Mouse (Mus musculus) inflammation-experienced regulatory T-cells, adult 6 months (primary cell): Measurements from ENCODE around the gene Ppm1h. TPM values are rescaled to one million over a fixed set of nuclear protein-coding genes. Genes with fewer than 3 reads are reported as not detected.

Experiments used
- ATAC-seq: one replicate; pipeline ENCODE4 v1.8.0; 2017
- polyA plus RNA-seq, 3 experiments: library from polyadenylated mRNA; unstranded; fragments of 100-300 nt; shearing (Covaris generic); gene quantifications; one replicate each; pipeline ENCODE4 v1.2.1; 2017

Ppm1h gene
- polyA plus RNA-seq, 3 experiments from 2014 or later = 37.7 to 55.1 (median 44.0) TPM

- no peak for ATAC-seq
Observed at GRCm38 (mm10) chr10:122817741-122818140, 139.2 kb downstream of the Ppm1h start.

GRCm38 (mm10) chr10:122819808-122820207 lies 141.2 kb downstream of the Ppm1h start:
- ATAC-seq = no peak

GRCm38 (mm10) chr10:122821549-122821948 lies 143.0 kb downstream of the Ppm1h start:
- ATAC-seq = no peak

GRCm38 (mm10) chr10:122823642-122824041 lies 145.1 kb downstream of the Ppm1h start:
- no peak for ATAC-seq

- no peak for ATAC-seq
Observed at GRCm38 (mm10) chr10:122826696-122827331, 148.3 kb downstream of the Ppm1h start.

DNA sequence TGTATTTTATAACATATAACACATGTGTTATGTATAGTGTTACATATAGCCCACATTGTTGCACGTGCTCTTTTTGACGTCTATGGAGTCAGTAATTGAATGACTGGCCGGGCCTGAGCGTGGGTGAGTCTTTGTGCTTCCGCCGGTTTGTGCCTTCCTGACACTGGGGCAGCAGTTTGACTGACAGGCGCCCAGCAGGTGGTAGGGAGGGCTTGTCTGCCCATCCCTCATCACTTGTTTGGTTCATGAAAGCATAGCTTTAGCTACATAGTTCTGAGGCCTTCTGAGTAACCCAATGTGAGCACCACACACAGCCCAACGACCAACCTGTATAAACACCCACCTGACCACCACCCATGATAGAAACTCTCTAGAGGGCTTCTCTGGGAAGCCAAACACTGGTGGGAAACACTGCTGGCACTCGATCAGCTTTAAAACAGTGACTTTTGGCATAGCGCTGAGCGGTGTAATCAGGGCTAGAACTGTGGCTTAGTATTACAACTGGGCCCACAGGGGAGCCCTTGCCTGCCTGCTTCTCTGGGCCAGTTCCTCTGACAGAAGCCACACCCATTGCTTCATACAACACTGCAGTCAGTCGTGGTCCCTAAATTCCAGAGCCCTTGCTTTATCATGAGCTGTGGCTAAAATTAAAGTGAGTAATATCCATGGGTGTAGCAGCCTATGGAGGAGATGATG lies 149.3 kb downstream of the Ppm1h start:
- no peak for ATAC-seq

DNA sequence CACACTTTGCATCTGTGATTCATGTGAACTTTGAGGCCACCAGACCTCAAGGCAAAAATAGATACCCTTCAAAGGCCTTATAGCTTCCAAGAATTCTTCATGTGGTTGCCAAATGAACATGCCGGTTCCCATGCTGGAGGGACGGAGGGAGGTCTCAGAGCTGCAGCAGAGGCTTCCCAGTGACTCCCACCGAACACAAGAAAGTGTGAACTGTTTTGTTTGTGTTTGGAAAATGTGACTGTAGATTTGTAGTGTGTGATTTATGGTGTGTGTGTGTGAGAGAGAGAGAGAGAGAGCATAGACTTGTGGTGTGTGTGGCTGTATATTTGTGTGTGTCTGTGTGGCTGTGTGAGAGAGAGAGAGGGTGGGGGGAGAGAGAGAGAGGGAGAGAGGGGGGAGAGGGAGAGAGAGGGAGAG lies 151.2 kb downstream of the Ppm1h start:
- ATAC-seq = no peak

DNA sequence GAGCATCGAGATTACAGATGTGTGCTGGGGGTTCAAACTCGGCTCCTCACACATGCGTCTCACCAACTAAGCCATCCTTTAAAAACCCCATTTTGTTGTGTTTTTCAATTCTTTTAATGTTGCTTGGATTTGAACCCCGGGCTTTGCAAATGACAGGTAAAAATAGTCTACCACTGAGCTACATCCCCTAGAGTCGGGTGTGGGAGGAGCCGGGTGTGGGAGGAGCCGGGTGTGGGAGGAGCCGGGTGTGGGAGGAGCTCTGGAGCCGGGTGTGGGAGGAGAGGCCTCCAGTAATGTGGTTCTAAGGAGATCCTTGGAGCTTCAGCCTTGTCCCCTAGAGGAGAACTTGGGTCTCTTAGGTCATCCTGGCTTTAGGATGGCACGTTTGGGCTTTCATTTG lies 152.1 kb downstream of the Ppm1h start:
- ATAC-seq = no peak

GRCm38 (mm10) chr10:122842014-122842413 lies 163.5 kb downstream of the Ppm1h start:
- no peak for ATAC-seq

- ATAC-seq = no peak
Observed at GRCm38 (mm10) chr10:122842961-122843360, 164.4 kb downstream of the Ppm1h start.

GRCm38 (mm10) chr10:122845471-122845870 lies 166.9 kb downstream of the Ppm1h start:
- ATAC-seq = no peak

GRCm38 (mm10) chr10:122846476-122846875 lies 167.9 kb downstream of the Ppm1h start:
- ATAC-seq = no peak

GRCm38 (mm10) chr10:122848020-122848457 lies 169.5 kb downstream of the Ppm1h start:
- ATAC-seq = no peak

- no peak for ATAC-seq
Observed at GRCm38 (mm10) chr10:122851267-122852160, 173.0 kb downstream of the Ppm1h start.

DNA sequence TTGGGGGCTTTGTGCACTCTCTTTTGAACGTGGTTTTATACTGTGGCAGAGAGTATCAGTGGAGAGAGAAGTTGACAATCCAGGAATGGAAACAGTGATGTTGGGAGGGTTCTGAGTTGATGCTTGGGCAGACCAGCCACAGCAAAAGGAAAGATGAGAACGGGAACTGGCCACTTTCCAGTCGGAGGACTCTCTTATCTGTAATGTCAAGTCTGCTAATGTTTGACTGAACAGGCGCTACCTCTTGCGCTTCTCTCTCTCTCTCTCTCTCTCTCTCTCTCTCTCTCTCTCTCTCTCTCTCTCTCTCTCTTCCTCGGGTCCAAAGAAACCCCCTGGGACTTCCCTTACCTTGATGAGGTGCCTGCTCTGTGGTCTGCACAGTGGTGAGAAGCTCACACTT lies 176.0 kb downstream of the Ppm1h start:
- ATAC-seq = no peak

DNA sequence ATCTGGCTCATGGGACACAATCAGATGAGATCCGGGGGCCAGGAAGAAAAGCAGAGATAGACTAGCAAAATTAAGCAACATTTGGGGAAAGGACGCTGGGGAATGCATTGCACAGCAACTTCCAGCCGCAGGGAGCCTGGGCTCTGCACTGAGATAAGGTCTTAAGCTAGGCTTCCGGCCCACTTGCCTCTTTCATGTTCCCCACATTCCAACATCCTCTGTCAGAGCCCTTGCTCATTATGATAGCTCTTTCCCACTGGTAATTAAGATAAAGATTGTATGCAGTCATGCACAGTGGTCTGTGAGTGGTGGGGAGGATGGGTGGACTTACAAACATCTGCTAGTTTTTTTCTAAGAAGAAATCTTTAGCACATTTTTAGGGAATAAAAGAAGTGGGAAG lies 176.6 kb downstream of the Ppm1h start:
- ATAC-seq = no peak

DNA sequence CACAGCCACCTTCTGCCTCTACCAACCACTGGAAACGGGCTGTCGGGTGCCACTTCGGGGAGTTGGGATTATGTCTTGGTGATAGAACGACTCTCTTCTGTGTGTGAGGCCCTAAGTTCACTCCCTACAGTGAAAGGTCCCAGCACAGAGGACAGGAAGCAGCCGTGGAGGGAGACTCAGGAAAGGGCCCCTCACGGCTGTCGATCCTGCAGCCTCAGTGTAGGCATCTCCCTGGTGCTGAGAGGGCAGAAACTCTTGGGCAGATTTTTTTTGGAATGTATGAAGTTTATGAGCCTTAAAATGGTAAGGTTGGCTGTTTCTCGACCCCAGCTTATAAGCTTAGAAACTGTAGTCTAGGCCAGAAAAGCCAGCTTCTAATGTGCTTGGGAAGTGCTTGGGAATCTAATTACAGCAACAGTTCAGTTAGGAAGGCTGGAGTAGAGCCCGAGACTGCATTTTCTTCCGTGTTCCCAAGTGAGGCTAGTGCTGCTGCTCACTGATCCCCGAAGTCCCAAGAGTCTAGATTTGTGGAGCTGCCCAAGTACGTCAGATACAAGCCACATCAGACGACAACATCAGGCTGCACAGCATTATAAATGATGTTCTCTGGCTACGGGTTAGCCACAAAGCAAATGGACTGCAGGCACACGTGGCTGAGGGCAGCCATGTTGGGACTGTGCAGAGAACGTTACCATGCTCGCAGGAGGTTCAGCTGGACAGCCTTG lies 177.6 kb downstream of the Ppm1h start:
- ATAC-seq = no peak

GRCm38 (mm10) chr10:122857155-122857554 lies 178.6 kb downstream of the Ppm1h start:
- no peak for ATAC-seq

GRCm38 (mm10) chr10:122858904-122859641 lies 180.5 kb downstream of the Ppm1h start:
- ATAC-seq = no peak

GRCm38 (mm10) chr10:122859642-122859997 lies 181.1 kb downstream of the Ppm1h start:
- ATAC-seq = no peak

- ATAC-seq = no peak
Observed at GRCm38 (mm10) chr10:122860076-122860475, 181.5 kb downstream of the Ppm1h start.
